Mouse (Mus musculus): ENCODE measurements at regions not wholly inside any gene's neighbourhood (a gene's known extent, or its start where the extent isn't known, plus 50 kb on each side); places are given as distances from the start of the nearest gene placed in this dataset.

DNA sequence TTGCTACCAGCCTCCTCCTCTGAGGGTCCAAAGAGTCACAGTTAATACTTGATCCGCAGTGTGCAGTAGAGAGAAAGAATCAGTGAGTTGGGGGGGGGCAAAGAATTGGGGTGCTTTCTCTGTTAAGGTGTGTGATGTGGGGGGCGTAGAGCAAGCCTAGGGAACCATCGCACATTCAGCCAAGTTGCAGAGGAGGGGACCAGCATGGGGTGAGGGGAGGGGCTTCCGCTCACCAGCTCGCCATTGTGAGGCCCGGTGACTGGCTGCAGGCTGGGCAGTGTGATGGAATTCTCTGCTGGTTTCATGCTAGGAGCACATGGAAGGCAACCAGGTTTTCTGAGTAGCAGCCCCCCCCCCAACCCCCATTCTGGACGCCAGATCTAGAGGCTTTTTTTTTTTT, 216.2 kb downstream of the Vrk1 start:
- peaks cover 2% of the 10 kb centered on the region; the same call in 1 of the 2 replicates for H3K4me1 ChIP-seq (ENCODE audit: control insufficient read depth, insufficient read depth, low read length)
- H3K4me3 ChIP-seq (ENCODE audit: control insufficient read depth, low read depth, low read length) = no peak overlapping the region
- no peak overlapping the region for H3K27ac ChIP-seq (ENCODE audit: control insufficient read depth, insufficient read depth, low read depth, low read length)
- H3K27me3 ChIP-seq (ENCODE audit: control insufficient read depth, insufficient read depth, low read length) = no peaks in the 10 kb centered on the region
- no peak for TF ChIP-seq POLR2A (IDR thresholded peaks at IDR 0.05; ENCODE audit: control insufficient read depth, low read depth, low read length)
- no peak for TF ChIP-seq CTCF (IDR thresholded peaks at IDR 0.05; ENCODE audit: control insufficient read depth, insufficient read depth, insufficient replicate concordance, low read depth, low read length)
- no peaks in the 10 kb centered on the region for H3K36me3 ChIP-seq (ENCODE audit: control insufficient read depth, insufficient read depth, low read length)

DNA sequence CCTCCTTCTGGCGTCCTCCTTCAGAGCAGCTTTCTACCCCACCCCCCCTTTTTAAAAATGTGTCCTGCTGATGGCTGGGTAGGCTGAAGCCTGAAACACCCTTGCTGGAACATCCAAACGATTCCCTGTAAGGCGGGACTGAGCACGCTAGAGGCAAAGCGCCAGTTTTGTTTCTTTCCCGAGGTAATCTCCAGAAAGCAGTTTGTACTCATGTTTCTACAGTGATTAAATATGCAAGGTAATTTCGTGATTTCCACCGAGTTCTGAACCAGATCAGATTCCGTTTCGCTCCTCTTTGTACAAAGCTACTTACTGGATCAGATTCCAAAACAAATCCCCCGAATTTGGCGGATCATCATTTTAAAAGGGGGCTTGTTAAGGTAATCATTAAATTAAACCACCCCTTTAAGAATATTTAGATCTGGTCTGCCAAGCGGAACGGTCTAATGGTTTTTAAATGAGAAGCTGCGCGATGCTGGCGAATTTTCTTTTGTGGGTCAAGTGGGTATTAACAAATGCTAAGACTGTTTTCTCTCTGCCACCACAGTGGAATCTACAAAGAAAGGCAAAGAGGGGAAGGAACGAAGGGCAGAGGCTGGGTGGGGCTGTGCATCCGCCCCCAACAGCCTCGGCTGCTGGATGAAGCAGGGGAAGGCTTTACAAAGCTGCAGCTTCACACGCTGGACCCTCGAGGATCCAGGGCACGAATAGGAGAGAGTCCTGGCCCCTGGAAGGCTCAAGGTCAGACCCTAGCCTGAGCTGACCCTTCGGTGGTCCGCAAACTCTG, 216.9 kb downstream of the Vrk1 start:
- H3K27ac ChIP-seq (ENCODE audit: control insufficient read depth, insufficient read depth, low read depth, low read length) = no peak overlapping the region
- no peaks in the 10 kb centered on the region for H3K27me3 ChIP-seq (ENCODE audit: control insufficient read depth, insufficient read depth, low read length)
- no peak overlapping the region for H3K4me3 ChIP-seq (ENCODE audit: control insufficient read depth, low read depth, low read length)
- H3K36me3 ChIP-seq (ENCODE audit: control insufficient read depth, insufficient read depth, low read length) = no peaks in the 10 kb centered on the region
- TF ChIP-seq POLR2A (IDR thresholded peaks at IDR 0.05; ENCODE audit: control insufficient read depth, low read depth, low read length) (no peak), CTCF (IDR thresholded peaks at IDR 0.05; ENCODE audit: control insufficient read depth, insufficient read depth, insufficient replicate concordance, low read depth, low read length) (no peak)
- peaks cover 2% of the 10 kb centered on the region; the same call in 1 of the 2 replicates for H3K4me1 ChIP-seq (ENCODE audit: control insufficient read depth, insufficient read depth, low read length)

DNA sequence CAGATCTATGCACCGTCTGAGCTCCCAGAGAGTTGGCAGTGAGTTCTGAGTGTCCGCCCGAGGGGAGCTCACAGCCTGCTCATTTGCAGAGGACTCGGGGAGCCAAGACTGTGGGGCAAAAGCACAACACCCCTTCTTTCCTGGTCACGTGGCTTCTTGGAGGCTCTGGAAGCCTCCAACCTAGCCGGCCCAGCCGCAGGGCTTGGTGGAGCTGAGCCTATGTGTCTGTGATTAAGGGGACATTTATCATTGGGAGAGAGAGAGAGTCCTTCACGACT, 217.5 kb downstream of the Vrk1 start:
- Histone ChIP-seq H3K27ac (ENCODE audit: control insufficient read depth, insufficient read depth, low read depth, low read length) (no peak overlapping the region), H3K27me3 (ENCODE audit: control insufficient read depth, insufficient read depth, low read length) (no peaks in the 10 kb centered on the region), H3K36me3 (ENCODE audit: control insufficient read depth, insufficient read depth, low read length) (no peaks in the 10 kb centered on the region), H3K4me1 (ENCODE audit: control insufficient read depth, insufficient read depth, low read length) (peaks cover 2% of the 10 kb centered on the region; the same call in 1 of the 2 replicates), H3K4me3 (ENCODE audit: control insufficient read depth, low read depth, low read length) (no peak overlapping the region)
- TF ChIP-seq CTCF (IDR thresholded peaks at IDR 0.05; ENCODE audit: control insufficient read depth, insufficient read depth, insufficient replicate concordance, low read depth, low read length) (no peak), POLR2A (IDR thresholded peaks at IDR 0.05; ENCODE audit: control insufficient read depth, low read depth, low read length) (no peak)

DNA sequence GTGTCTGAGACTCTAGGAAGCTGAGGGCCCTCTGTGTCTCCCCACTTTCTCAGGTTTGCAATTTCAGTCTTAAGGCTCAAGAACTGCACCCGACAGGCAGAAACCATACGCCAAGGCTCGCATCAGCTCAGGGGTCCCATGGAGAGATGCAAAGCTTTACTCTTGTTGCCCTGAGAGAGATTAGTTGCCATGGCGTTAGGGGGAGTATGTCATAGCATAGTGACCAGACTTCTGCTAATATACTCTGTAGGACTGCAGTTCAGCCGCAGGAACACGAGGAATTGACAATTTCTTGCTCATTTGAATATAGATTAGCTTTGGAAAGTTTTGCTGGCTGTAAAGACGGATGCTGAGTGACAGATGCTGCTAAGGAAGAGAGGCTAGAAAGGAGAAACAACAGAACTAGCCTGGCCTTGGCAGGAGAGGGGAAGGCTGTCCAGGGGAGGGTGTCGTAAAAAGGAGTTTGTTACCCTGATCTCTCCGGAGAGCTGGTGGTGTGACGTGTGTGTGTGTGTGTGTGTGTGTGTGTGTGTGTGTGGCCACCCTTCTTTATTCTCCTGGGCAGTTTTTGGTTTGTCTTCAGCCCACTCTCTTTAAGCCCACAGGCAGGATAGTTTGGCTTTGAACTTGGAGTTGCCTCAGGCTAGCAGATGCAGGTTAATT, 235.3 kb downstream of the Vrk1 start:
- no peak for TF ChIP-seq POLR2A (IDR thresholded peaks at IDR 0.05; ENCODE audit: control insufficient read depth, low read depth, low read length)
- no peak for TF ChIP-seq CTCF (IDR thresholded peaks at IDR 0.05; ENCODE audit: control insufficient read depth, insufficient read depth, insufficient replicate concordance, low read depth, low read length)
- Histone ChIP-seq H3K36me3 (ENCODE audit: control insufficient read depth, insufficient read depth, low read length) (no peaks in the 10 kb centered on the region), H3K4me3 (ENCODE audit: control insufficient read depth, low read depth, low read length) (no peak overlapping the region)

DNA sequence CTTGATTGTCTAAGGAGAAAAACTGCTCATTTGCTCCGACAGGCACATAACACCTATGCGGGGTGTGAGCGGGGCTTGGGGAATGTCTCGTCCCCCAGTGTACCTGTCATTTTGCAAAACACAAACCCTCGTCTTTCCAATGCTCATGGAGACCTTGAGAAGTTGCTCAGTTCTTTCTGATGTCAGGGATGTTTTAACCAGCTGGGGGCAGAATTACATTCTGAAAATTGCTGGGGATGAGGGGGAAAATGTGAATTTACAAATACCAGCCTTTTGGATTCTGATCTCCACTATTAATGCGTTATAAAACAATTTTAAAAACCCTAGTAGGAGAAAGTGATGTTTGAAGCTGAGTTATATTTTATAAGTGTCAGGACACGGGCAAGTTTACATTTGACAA, 263.6 kb downstream of the Vrk1 start:
- H3K36me3 ChIP-seq (ENCODE audit: control insufficient read depth, insufficient read depth, low read length) = no peaks in the 10 kb centered on the region
- no peaks in the 10 kb centered on the region for H3K27me3 ChIP-seq (ENCODE audit: control insufficient read depth, insufficient read depth, low read length)
- H3K4me1 ChIP-seq (ENCODE audit: control insufficient read depth, insufficient read depth, low read length) = no peaks in the 10 kb centered on the region
- TF ChIP-seq POLR2A (IDR thresholded peaks at IDR 0.05; ENCODE audit: control insufficient read depth, low read depth, low read length) (no peak), CTCF (IDR thresholded peaks at IDR 0.05; ENCODE audit: control insufficient read depth, insufficient read depth, insufficient replicate concordance, low read depth, low read length) (no peak)
- H3K27ac ChIP-seq (ENCODE audit: control insufficient read depth, insufficient read depth, low read depth, low read length) = no peak overlapping the region
- H3K4me3 ChIP-seq (ENCODE audit: control insufficient read depth, low read depth, low read length) = no peak overlapping the region

More for the DNA sequence above, 235.3 kb downstream of the Vrk1 start:
- no peaks in the 10 kb centered on the region for H3K4me1 ChIP-seq (ENCODE audit: control insufficient read depth, insufficient read depth, low read length)
- H3K27ac ChIP-seq (ENCODE audit: control insufficient read depth, insufficient read depth, low read depth, low read length) = no peak overlapping the region
- no peaks in the 10 kb centered on the region for H3K27me3 ChIP-seq (ENCODE audit: control insufficient read depth, insufficient read depth, low read length)

DNA sequence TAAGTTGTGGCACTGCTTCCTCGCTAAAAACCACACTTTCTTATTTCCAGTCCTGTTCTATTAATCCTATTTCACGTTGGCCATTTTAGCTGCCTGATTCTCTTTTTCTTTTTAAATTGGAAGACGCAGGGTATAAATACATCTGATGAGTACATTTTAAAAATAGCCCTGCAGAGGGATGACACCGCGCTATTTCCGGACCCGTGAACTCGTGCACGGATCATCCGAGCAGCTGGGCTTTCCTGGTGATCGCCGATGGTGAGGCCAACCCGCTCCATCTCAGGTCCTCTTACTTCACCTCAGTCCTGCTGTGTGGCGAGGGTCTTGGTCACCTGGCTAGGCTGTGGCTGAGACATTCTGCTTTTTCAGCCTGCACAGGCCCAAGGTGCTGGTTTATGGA, 267.9 kb downstream of the Vrk1 start:
- no peak for TF ChIP-seq CTCF (IDR thresholded peaks at IDR 0.05; ENCODE audit: control insufficient read depth, insufficient read depth, insufficient replicate concordance, low read depth, low read length)
- TF ChIP-seq POLR2A (IDR thresholded peaks at IDR 0.05; ENCODE audit: control insufficient read depth, low read depth, low read length) = no peak
- Histone ChIP-seq H3K27me3 (ENCODE audit: control insufficient read depth, insufficient read depth, low read length) (no peaks in the 10 kb centered on the region), H3K27ac (ENCODE audit: control insufficient read depth, insufficient read depth, low read depth, low read length) (no peak overlapping the region), H3K4me3 (ENCODE audit: control insufficient read depth, low read depth, low read length) (no peak overlapping the region), H3K36me3 (ENCODE audit: control insufficient read depth, insufficient read depth, low read length) (no peaks in the 10 kb centered on the region), H3K4me1 (ENCODE audit: control insufficient read depth, insufficient read depth, low read length) (no peaks in the 10 kb centered on the region)

DNA sequence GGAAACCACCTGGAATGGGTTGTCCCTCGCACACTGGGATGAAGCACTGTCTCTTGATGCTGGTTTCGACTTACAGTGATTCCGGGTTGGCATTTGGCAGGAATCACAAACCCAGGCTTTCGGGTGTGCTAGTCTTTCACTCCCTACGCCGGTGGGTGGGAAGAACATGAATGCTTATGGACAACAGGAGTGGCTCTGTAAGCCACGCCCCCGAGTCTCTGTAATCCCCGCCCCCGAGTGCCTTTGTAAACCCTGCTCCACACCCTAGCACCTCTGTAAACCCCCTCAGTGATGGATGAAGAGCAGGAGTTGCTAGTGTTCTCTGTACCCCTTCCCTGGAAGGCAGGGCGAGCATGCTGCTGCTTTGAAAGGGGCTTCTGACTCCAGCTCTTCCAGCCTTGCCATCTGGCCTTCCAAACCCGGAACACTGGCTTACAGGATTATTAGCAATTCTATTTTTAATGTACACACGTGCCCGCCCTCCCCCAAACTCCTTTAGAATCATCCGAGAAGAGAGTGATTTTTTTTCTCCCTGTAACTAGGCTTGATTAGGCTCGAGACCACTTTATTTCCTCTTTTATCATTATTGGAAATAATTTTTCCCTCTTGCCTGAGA, 272.6 kb downstream of the Vrk1 start:
- Histone ChIP-seq H3K36me3 (ENCODE audit: control insufficient read depth, insufficient read depth, low read length) (no peaks in the 10 kb centered on the region), H3K27ac (ENCODE audit: control insufficient read depth, insufficient read depth, low read depth, low read length) (no peak overlapping the region), H3K27me3 (ENCODE audit: control insufficient read depth, insufficient read depth, low read length) (no peaks in the 10 kb centered on the region), H3K4me1 (ENCODE audit: control insufficient read depth, insufficient read depth, low read length) (no peaks in the 10 kb centered on the region), H3K4me3 (ENCODE audit: control insufficient read depth, low read depth, low read length) (no peak overlapping the region)
- TF ChIP-seq POLR2A (IDR thresholded peaks at IDR 0.05; ENCODE audit: control insufficient read depth, low read depth, low read length) = no peak
- TF ChIP-seq CTCF (IDR thresholded peaks at IDR 0.05; ENCODE audit: control insufficient read depth, insufficient read depth, insufficient replicate concordance, low read depth, low read length) = no peak

All from testis, adult 2 months (tissue).